Mouse (Mus musculus) liver, embryonic 15.5 days (tissue): Measurements from ENCODE around the gene Hist2h2bb. TPM values are rescaled to one million over a fixed set of nuclear protein-coding genes. Genes with fewer than 3 reads are reported as not detected.
A peak's percentile ranks its signal among the peaks of the same experiment; 100 is the strongest.
"Not testable (repeated sequence)": the region's sequence is repeated elsewhere in the genome, so short reads cannot be mapped to it uniquely, and the experiment has no call there.

Source experiments
- ATAC-seq: fragments of 200-750 bp; cut with Nextera tagmentation; 2 replicates; pipeline ENCODE4 v1.8.0; 2017; ENCODE audit warnings: moderate number of reproducible peaks, mild to moderate bottlenecking, moderate library complexity; ENCODE audit not compliant: insufficient read depth
- H3K27ac ChIP-seq: fragments of 300-500 bp; sonication (generic); replicated peaks from 2 replicates; pipeline ENCODE4 v1.5.1; 2015; ENCODE audit warnings: mild to moderate bottlenecking, inconsistent platforms
- H3K27me3 ChIP-seq: fragments of 300-500 bp; sonication (generic); 2 replicates; pipeline ENCODE4 v1.6.1; 2015; ENCODE audit warnings: mild to moderate bottlenecking, inconsistent platforms
- H3K36me3 ChIP-seq: fragments of 300-500 bp; sonication (generic); replicated peaks from 2 replicates; pipeline ENCODE4 v1.6.1; 2015; ENCODE audit warnings: moderate library complexity, mild to moderate bottlenecking, inconsistent platforms
- H3K4me1 ChIP-seq: fragments of 300-500 bp; sonication (generic); replicated peaks from 2 replicates; pipeline ENCODE4 v1.6.1; 2015; ENCODE audit warnings: inconsistent platforms
- H3K4me2 ChIP-seq: fragments of 300-500 bp; sonication (generic); 2 replicates; pipeline ENCODE4 v1.6.1; 2015; ENCODE audit warnings: moderate library complexity, mild to moderate bottlenecking, inconsistent platforms
- H3K4me3 ChIP-seq: fragments of 300-500 bp; sonication (generic); replicated peaks from 2 replicates; pipeline ENCODE4 v1.5.1; 2015; ENCODE audit warnings: mild to moderate bottlenecking, inconsistent platforms
- H3K9ac ChIP-seq: fragments of 300-500 bp; sonication (generic); 2 replicates; pipeline ENCODE4 v1.6.1; 2015; ENCODE audit warnings: moderate library complexity, mild to moderate bottlenecking, inconsistent platforms
- H3K9me3 ChIP-seq: fragments of 300-500 bp; sonication (generic); replicated peaks from 2 replicates; pipeline ENCODE4 v1.6.1; 2016; ENCODE audit warnings: inconsistent platforms
- WGBS: fragments of 180-500 bp; shearing (Covaris S2); methylation state at CpG from one replicate; pipeline ENCODE4 v1.1.7; 2015; ENCODE audit warnings: mixed read lengths; ENCODE audit not compliant: insufficient replicate concordance; 5-methylcytosine and 5-hydroxymethylcytosine counted together
- polyA plus RNA-seq: library from polyadenylated mRNA; unstranded; fragments of >200 nt; fragmentation: Nextera tagmentation; extraction: Ambion mirVana; gene quantifications from 2 replicates; pipeline ENCODE4 v1.2.1, GENCODE M21; 2015

The Hist2h2bb gene
- polyA plus RNA-seq, 1 experiment from 2014 or later: 24.6 TPM

DNA sequence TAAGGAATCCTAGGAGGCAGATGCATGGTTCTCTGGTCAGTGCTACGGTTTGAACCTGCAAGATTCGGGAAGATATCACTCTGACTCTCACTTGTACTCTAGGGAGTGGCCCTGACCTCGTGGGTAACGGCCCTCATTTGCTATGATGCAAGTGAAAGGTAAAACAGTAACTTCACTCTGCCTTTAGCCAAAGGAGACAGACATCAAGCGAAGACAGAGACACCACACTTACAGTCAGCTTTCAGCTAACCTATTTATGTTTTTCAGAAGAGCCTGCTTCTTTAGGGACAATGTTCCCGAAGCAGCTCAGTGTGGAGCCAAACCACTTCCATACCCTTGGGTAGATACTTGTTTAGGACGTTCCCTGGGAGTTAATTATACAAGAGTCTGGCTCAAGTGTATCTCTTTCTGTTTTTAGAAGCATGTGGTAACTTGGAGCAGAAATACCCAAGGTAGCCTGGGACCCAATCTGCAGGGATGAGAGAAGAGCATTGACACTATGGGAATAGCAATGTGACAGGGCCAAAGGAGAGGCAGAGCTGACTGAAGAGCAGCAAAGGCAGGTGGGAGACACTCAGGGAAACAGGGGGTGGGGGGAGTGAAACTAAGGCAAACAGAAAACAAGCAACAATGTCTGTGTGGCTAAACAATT is 25.5 kb upstream of the Hist2h2bb start:
- no peaks in the 10 kb centered on the region for H3K27me3 ChIP-seq
- H3K9me3 ChIP-seq: no peaks in the 10 kb centered on the region
- ATAC-seq: no peak
- H3K9ac ChIP-seq: peak overlapping the region; percentile 90
- peaks cover 48% of the 10 kb centered on the region for H3K4me1 ChIP-seq
- H3K4me2 ChIP-seq: peak overlapping the region; percentile 80
- no peaks in the 10 kb centered on the region for H3K36me3 ChIP-seq
- peak overlapping the region; percentile 63 for H3K4me3 ChIP-seq
- peak overlapping the region; percentile 98 for H3K27ac ChIP-seq
- WGBS: 55% methylated on average over 7 of the region's 7 CpGs

DNA sequence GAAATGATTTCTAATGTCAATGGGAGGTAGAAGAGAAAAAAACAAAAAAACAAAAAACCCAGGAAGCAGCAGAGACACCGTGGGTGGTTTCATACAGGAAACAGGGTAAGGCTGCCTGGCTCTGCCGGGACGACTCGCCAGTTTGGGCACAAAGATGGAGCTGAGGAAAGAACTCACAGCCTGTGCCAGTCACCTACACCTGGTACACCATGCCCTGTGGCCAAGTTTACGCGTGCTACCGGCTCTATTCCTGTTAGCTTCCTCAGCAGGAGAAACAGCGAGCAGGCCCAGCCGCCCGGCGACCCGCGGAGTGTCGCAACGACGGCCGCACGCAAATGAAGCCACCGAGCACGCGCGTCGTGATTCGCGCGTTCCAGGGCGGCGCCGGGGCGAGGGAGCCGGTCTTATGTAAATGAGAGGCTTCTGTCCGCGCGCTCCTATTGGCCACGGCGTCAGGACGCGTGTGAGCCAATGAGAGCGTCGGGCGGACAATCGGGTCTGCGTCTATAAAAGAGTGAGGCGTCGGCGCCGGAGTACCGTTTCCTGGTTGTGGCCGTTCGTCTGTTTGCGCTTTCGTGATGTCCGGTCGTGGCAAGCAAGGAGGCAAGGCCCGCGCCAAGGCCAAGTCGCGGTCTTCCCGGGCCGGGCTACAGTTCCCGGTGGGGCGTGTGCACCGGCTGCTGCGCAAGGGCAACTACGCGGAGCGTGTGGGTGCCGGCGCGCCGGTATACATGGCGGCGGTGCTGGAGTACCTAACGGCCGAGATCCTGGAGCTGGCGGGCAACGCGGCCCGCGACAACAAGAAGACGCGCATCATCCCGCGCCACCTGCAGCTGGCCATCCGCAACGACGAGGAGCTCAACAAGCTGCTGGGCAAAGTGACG is 24.3 kb upstream of the Hist2h2bb start, which contains the start of gene Hist2h2aa1:
Hist2h2aa1 (plus strand) TSS at position 495 of the 884 bp plus-strand sequence.
- Histone ChIP-seq H3K9ac (peak within 1 kb of the TSS; percentile 90), H3K4me2 (peak within 1 kb of the TSS; percentile 80), H3K27ac (peak within 1 kb of the TSS; percentile 98), H3K4me3 (peak within 1 kb of the TSS; percentile 63), H3K4me1 (peaks cover 60% of the 10 kb centered on the region)
- H3K9me3 ChIP-seq, H3K36me3 ChIP-seq, H3K27me3 ChIP-seq: not testable (repeated sequence)
- under 1% methylated on average over 45 of the region's 88 CpGs for WGBS
- peak; percentile 65 for ATAC-seq

DNA sequence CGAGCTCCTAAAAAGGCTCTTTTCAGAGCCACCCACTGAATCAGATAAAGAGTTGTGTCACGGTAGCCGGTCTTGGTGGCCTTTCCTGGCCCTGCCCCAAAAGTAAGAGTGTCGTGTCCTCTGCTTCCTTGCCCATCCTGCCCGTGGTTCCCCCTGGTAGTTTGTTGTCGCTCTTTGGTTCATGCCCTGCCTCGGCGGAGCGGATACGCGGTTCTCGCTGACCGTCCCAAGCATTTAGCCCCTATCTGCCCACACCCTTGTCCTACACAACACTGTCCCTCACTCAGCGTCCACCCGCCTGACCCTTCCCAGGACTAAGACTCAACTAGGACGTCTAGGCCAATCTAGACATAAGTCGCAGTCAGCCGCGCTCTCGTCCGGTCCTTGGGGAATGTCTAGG is 23.5 kb upstream of the Hist2h2bb start:
- peak overlapping the region; percentile 90 for H3K27ac ChIP-seq
- under 1% methylated on average over 11 of the region's 21 CpGs for WGBS
- not testable (repeated sequence) for H3K9me3 ChIP-seq, H3K4me2 ChIP-seq, H3K36me3 ChIP-seq, H3K9ac ChIP-seq, H3K27me3 ChIP-seq
- ATAC-seq: peak; percentile 56
- H3K4me1 ChIP-seq: peaks cover 64% of the 10 kb centered on the region
- H3K4me3 ChIP-seq: peak overlapping the region; percentile 44

DNA sequence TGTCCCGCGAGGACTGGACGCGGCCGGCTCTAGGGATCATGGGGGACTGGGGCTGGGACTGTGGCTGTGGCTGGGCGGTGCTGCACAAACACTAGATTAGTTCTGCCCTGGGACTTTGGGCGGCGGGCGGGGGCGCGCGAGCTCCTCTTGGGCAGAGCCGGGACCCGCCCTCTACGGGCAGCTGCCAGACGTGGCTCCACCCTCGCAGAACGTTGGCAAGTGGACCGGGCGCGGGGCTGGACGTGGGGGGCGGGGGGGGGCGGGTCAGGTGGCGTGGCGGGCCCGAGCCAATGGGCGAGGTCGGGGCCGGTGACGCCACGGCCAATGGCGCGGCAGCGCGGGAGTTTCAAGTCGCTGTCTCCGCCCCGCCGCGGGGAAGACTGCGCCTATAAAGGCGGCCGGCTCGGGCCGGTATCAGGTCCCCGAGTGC is 23.1 kb upstream of the Hist2h2bb start, which contains the start of gene Hist2h3c1:
Hist2h3c1 (plus strand) TSS at position 259 of the 430 bp plus-strand sequence.
- H3K4me3 ChIP-seq: peak within 1 kb of the TSS; percentile 63
- peak within 1 kb of the TSS; percentile 96 for H3K27ac ChIP-seq
- ATAC-seq: peak; percentile 82
- peaks cover 64% of the 10 kb centered on the region for H3K4me1 ChIP-seq
- H3K4me2 ChIP-seq: peak within 1 kb of the TSS; percentile 62
- H3K36me3 ChIP-seq, H3K9me3 ChIP-seq, H3K27me3 ChIP-seq: not testable (repeated sequence)
- WGBS: 0% methylated on average over 11 of the region's 47 CpGs
- H3K9ac ChIP-seq: peak within 1 kb of the TSS; percentile 69

DNA sequence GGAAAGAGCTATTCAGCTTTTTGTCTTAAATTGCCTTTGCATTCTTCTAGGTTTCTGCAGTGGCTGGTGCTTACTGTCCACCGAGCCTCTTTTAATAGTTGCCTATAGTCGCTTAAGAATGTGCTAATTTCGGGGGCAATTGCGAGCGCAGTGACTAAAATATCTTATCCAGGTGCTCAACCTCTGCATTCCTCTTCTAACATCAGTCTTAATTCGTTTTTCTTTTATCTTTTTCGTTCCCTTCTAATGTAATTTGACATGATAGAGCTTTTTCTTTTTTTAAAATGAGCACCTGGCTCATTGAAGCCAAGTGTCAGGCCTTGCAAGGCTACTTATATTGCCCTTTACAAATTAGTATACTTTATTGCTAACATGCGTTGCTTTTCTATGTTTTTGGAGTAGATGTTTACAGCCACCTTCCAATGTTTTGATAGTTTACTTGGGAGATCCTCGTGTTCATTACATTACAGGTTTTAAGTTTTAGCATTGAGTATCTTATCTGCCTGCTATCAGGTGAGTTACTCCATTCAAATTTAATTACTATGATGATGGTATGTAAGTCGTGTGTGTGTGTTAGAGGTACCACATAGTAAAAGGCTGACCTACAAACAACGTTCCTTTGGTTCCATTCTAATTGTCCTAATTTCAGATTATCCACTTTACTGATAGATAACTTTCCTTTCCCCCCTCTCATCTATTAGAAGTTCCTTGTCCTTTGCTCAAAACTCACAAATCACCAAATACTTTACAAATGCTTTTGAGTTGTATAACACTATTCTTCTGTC is 22.0 kb upstream of the Hist2h2bb start:
- Histone ChIP-seq H3K27me3 (no peaks in the 10 kb centered on the region), H3K4me2 (peak overlapping the region; percentile 62), H3K9me3 (no peaks in the 10 kb centered on the region), H3K9ac (peak overlapping the region; percentile 69), H3K4me1 (peaks cover 60% of the 10 kb centered on the region), H3K27ac (peak overlapping the region; percentile 96), H3K4me3 (peak overlapping the region; percentile 63), H3K36me3 (no peaks in the 10 kb centered on the region)
- WGBS: 1% methylated on average over 11 of the region's 11 CpGs
- no peak for ATAC-seq

DNA sequence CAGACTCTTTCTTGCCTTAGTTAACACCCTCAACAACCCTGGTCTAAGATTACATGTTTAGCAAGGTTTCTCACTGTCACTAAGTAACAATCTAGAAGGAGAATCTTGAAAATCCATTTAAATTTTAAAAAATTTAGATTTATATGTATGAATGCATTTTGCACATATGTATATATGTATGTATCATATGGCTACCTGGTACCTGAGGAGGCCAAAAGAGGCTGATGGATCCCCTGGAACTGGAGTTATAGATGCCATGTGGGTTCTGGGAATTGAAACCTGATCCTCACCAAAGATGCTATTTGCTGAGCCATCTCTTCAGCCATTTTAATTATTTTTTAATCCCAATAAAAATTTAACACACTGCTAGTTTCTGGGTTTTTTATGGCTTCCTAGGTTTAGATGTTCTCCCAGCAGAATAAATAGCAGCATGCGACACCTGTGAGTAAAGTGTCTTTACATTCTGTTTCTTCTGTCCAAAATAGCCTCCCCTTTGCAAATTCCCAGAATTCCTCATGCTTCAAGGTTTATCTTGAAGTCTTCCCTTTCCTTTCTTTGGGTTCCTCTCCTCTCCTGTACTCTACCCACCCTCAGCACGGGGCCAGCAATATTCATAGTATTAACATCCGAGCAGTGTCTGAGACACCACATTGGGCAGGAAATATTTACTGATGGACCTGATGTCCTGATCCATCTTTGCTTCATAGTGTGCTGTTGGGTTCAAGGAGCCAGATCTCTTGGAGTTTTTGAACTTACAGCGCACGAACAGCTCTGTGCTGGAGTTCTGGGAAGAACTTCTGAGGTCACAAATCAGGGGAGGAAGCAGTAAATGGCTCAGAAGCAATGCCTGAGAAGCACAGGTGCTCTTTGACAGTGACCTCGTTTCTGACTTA is 21.2 kb upstream of the Hist2h2bb start:
- no peaks in the 10 kb centered on the region for H3K27me3 ChIP-seq
- H3K4me3 ChIP-seq: peak overlapping the region; percentile 63
- H3K9ac ChIP-seq: peak overlapping the region; percentile 69
- WGBS: 41% methylated on average over 6 of the region's 6 CpGs
- peak overlapping the region; percentile 62 for H3K4me2 ChIP-seq
- no peaks in the 10 kb centered on the region for H3K36me3 ChIP-seq
- peak overlapping the region; percentile 96 for H3K27ac ChIP-seq
- peaks cover 57% of the 10 kb centered on the region for H3K4me1 ChIP-seq
- H3K9me3 ChIP-seq: no peaks in the 10 kb centered on the region
- ATAC-seq: no peak

DNA sequence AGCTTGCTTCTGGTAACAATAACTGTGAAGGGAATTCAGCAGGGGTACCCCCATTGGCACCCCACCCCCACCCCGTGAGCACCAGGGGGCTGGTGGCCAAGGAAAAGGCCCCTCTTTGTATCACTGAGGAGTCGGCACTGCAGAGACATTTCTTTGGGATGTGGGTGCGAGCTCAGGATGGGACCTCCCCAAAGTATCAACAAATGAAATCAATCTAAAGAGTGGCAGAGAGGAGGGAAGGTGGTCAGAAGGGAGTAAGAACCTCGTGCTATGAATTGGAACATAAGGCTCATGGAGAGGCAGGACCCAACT is 20.6 kb upstream of the Hist2h2bb start:
- no peak for ATAC-seq
- H3K9ac ChIP-seq: peak overlapping the region; percentile 69
- H3K4me2 ChIP-seq: peak overlapping the region; percentile 62
- no peaks in the 10 kb centered on the region for H3K27me3 ChIP-seq
- no peaks in the 10 kb centered on the region for H3K36me3 ChIP-seq
- H3K4me1 ChIP-seq: peaks cover 57% of the 10 kb centered on the region
- H3K4me3 ChIP-seq: peak overlapping the region; percentile 63
- no peaks in the 10 kb centered on the region for H3K9me3 ChIP-seq
- whole genome bisulfite sequencing: 57% methylated on average over 4 of the region's 4 CpGs
- peak overlapping the region; percentile 96 for H3K27ac ChIP-seq

DNA sequence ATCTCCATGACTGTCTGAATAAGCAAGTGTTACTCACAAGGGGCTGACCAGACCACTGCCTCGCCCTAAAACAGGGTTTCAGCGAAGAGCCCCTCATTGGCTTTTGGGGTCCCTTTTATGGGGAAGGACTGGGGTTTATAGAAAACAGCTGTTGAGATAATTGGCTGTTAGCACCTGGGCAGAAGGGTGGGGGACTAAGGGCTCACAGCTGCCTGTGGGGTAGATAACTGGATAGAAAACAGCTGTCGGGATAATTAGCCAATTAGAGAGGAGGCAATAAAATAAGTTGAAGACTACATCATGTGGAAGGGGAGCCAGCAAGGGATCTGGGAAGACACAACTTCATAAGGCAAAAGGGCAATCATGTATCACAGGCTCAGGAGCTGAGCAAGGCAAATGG is 18.7 kb upstream of the Hist2h2bb start:
- Histone ChIP-seq H3K4me1 (peaks cover 67% of the 10 kb centered on the region), H3K9me3 (no peaks in the 10 kb centered on the region), H3K4me3 (peak overlapping the region; percentile 8; the same call in 1 of the 2 replicates), H3K27ac (peak overlapping the region; percentile 96), H3K36me3 (no peaks in the 10 kb centered on the region), H3K9ac (peak overlapping the region; percentile 37; the same call in 1 of the 2 replicates), H3K4me2 (peak overlapping the region; percentile 38), H3K27me3 (no peaks in the 10 kb centered on the region)
- no peak for ATAC-seq
- WGBS: 57% methylated on average over 3 of the region's 3 CpGs

DNA sequence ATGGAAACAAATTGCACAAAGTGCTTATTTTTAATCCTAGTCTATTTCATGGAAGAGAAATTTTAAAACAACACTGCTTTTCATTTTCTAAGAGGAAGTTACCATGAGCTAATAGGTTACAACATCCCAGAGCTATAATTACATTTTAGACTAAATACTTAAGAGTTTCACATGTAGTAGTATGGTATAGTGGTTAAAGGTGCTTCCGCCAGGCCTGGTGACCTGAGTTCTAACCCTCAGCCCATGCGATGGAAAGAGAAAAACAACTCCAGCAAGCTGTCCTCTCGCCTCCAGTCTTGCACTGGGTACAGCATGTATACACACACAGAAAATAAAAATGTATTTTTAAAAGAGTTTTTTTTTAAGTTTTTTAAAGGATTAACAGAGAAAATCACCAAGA is 17.8 kb upstream of the Hist2h2bb start:
- Histone ChIP-seq H3K9ac (no peak overlapping the region), H3K4me3 (no peak overlapping the region), H3K27me3 (no peaks in the 10 kb centered on the region), H3K4me2 (no peak overlapping the region), H3K4me1 (peaks cover 73% of the 10 kb centered on the region), H3K27ac (no peak overlapping the region), H3K9me3 (no peaks in the 10 kb centered on the region), H3K36me3 (no peaks in the 10 kb centered on the region)
- whole genome bisulfite sequencing: 75% methylated on average over 3 of the region's 3 CpGs
- no peak for ATAC-seq

DNA sequence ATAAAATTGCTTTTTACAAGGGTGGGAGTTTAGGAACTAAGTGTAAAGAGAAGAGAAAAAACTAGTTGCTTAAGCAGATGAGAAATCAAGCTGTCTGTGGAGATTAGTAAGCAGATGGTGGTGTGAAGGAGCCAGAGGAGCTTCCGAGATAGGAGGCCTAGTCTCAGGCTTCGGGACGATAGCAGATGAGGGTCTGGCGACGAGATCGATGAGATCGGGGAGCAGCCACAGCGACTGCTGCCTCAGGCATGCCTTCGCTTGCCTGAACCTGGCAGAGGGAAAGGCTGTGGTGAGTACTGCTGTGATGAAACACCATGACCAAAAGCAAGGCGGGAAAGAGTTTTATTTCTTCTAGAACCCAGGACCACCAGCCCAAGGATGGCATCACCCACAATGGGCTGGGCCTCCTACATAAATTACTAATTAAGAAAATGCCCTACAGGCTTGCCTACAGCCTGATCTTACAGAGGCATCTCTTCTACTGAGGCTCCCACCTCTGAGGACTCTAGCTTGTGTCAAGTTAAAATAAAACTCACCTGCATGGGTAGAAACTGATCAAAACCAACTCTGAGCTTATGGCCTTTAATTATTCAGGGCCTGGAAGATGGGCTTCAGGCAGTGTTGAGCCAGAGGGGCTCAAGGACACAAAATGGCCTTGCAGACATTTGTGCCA is 14.7 kb upstream of the Hist2h2bb start:
- H3K27ac ChIP-seq: peak overlapping the region; percentile 76

More for the DNA sequence above, 14.7 kb upstream of the Hist2h2bb start:
- Histone ChIP-seq H3K4me3 (peak overlapping the region; percentile 18; the same call in 1 of the 2 replicates), H3K4me1 (peaks cover 61% of the 10 kb centered on the region), H3K4me2 (peak overlapping the region; percentile 54), H3K36me3 (no peaks in the 10 kb centered on the region), H3K27me3 (no peaks in the 10 kb centered on the region), H3K9ac (peak overlapping the region; percentile 36), H3K9me3 (no peaks in the 10 kb centered on the region)
- ATAC-seq: peak; percentile 85
- 14% methylated on average over 10 of the region's 10 CpGs for WGBS
